Mouse (Mus musculus) E14TG2a.4 (cell line): ENCODE data around the gene Cryba4.

ENCODE experiments used
- CTCF ChIP-seq: conservative IDR thresholded peaks from 2 replicates; pipeline ENCODE4 v1.5.1; 2014; ENCODE audit warnings: low read length
- NANOG ChIP-seq: IDR thresholded peaks from 2 replicates; pipeline ENCODE4 v1.6.1; 2014; ENCODE audit warnings: borderline replicate concordance, low read length, mixed read lengths

DNA sequence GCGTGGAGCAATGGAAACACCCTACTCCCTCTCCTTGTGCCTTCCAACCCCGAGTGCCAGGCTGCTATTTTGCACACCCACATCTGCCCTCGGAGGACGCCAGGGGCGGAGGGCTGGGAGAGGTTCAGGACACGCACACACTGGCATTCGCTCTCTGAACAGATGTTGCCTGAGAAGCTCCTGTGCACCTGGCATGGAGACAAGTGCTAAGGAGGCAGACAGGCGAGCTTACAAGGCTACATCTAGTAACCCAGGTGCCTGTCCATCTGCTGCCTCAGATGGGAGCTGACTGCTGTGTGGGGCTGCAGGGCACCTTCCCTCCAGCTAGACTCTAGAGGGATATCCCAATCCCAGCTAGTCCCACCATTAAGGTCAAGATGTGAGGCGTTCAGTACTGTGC, 4.1 kb upstream of the Cryba4 start:
- no peak for TF ChIP-seq CTCF
- no peak for TF ChIP-seq NANOG
